In genomic region chr6:91683121-91683520, GRCm38 (mm10) we compare ENCODE assay signal across 8 mouse cellular contexts. TPM values are rescaled to one million over a fixed set of nuclear protein-coding genes. Genes with fewer than 3 reads are reported as not detected.
DNase-seq lines count a peak whose midpoint lies in the region; ATAC-seq and TF ChIP-seq lines count a peak whose summit lies in the region.

No protein-coding gene starts in this region.

- no peaks in the 10 kb centered on the region for H3K9me3 ChIP-seq in heart, embryonic 16.5 days (replicated peaks; ENCODE audit: control insufficient read depth, low read length)
- no peaks in the 10 kb centered on the region for H3K9me3 ChIP-seq in liver, embryonic 11.5 days (ENCODE audit: control insufficient read depth, low read length)

- no peak for TF ChIP-seq POLR2A in cerebellum, adult 2 months (IDR thresholded peaks at IDR 0.05; ENCODE audit: borderline replicate concordance, insufficient read depth, low read length)

- WGBS in heart, embryonic 16.5 days = 22% methylated on average over 3 of the region's 3 CpGs
- WGBS in liver, embryonic 11.5 days = 22% methylated on average over 3 of the region's 3 CpGs
- WGBS in cerebellum, adult 2 months = 68% methylated on average over 3 of the region's 3 CpGs

- H3K27me3 ChIP-seq in heart, embryonic 16.5 days (ENCODE audit: control insufficient read depth, insufficient read depth, low read length) = no peaks in the 10 kb centered on the region
- H3K27me3 ChIP-seq in liver, embryonic 11.5 days (replicated peaks; ENCODE audit: control insufficient read depth, insufficient read depth, low read length) = no peaks in the 10 kb centered on the region
- H3K27me3 ChIP-seq in cerebellum, adult 2 months (ENCODE audit: control insufficient read depth, insufficient read depth, low read length) = no peaks in the 10 kb centered on the region

- ATAC-seq in heart, embryonic 16.5 days (replicated peaks; ENCODE audit: extremely low read depth, insufficient read depth, low FRiP score) = peak; percentile 11; the same call in 1 of the 2 replicates
- ATAC-seq in liver, embryonic 11.5 days (replicated peaks; ENCODE audit: low FRiP score) = peak; percentile 39
- ATAC-seq in monocyte, adult 5-6 weeks (replicated peaks; ENCODE audit: insufficient number of reproducible peaks, low FRiP score, low TSS enrichment, poor library complexity, severe bottlenecking) = peak; percentile 57

- peak overlapping the region; percentile 86 for H3K27ac ChIP-seq in heart, embryonic 16.5 days (ENCODE audit: low read length)
- peak overlapping the region; percentile 92 for H3K27ac ChIP-seq in liver, embryonic 11.5 days (ENCODE audit: low read depth, low read length)
- H3K27ac ChIP-seq in cerebellum, adult 2 months (ENCODE audit: insufficient read depth, low read length) = no peak overlapping the region

- H3K9ac ChIP-seq in heart, embryonic 16.5 days (ENCODE audit: low read length) = no peak overlapping the region
- peak overlapping the region; percentile 94 for H3K9ac ChIP-seq in liver, embryonic 11.5 days (ENCODE audit: low read depth, low read length)

- H3K4me3 ChIP-seq in heart, embryonic 16.5 days (ENCODE audit: low read length) = no peak overlapping the region
- peak overlapping the region; percentile 93 for H3K4me3 ChIP-seq in liver, embryonic 11.5 days (ENCODE audit: low read depth, low read length)
- H3K4me3 ChIP-seq in cerebellum, adult 2 months (replicated peaks; ENCODE audit: insufficient read depth, low read depth, low read length) = no peak overlapping the region

- peak overlapping the region; percentile 87 for H3K4me2 ChIP-seq in heart, embryonic 16.5 days (ENCODE audit: low read depth, low read length)
- H3K4me2 ChIP-seq in liver, embryonic 11.5 days = peak overlapping the region; percentile 98

- intact Hi-C loops in heart, postnatal 14 days (cut with DNase I) = loop anchor here (2.0 to 5.0 kb wide), 2 partner anchors 106 to 156 kb away; no protein-coding TSS in a partner anchor

- TF ChIP-seq CTCF in cerebellum, adult 2 months (IDR thresholded peaks at IDR 0.05; ENCODE audit: borderline replicate concordance, insufficient read depth, low read depth, low read length) = no peak

- peak; percentile 65 to 78 for DNase-seq in heart, adult 18-20 months
- DNase-seq in heart, postnatal 14 days = no peak
- DNase-seq in embryo, embryonic 11 days = peak; percentile 53
- no peak for DNase-seq in liver, embryonic 11.5 days (ENCODE audit: low spot score)
- peak; percentile 68 to 76 for DNase-seq in thymus, postnatal 36 days
- DNase-seq in cerebellum, adult 2 months = no peak

- peaks cover 44% of the 10 kb centered on the region for H3K4me1 ChIP-seq in heart, embryonic 16.5 days (ENCODE audit: control insufficient read depth, insufficient read depth, low read length)
- peaks cover 38% of the 10 kb centered on the region for H3K4me1 ChIP-seq in liver, embryonic 11.5 days (replicated peaks; ENCODE audit: control insufficient read depth, insufficient read depth, low read length)
- H3K4me1 ChIP-seq in cerebellum, adult 2 months (ENCODE audit: control insufficient read depth, insufficient read depth, low read length) = peaks cover 22% of the 10 kb centered on the region

- H3K36me3 ChIP-seq in heart, embryonic 16.5 days (ENCODE audit: control insufficient read depth, insufficient read depth) = no peaks in the 10 kb centered on the region
- no peaks in the 10 kb centered on the region for H3K36me3 ChIP-seq in liver, embryonic 11.5 days (ENCODE audit: control insufficient read depth, insufficient read depth, low read length)

RNA-seq across cellular contexts. Expression of gene Slc6a6, which starts 0.7 kb away (rescaled TPM):
- 10 to 100 TPM; 53.1 to 54.8 TPM for total RNA-seq in heart, adult 18-20 months (2021)
- 100 to 1,000 TPM; 117 to 145 TPM for total RNA-seq in heart, postnatal 14 days (2021)
- 59.1 and 74.8 TPM in 2 replicates for polyA plus RNA-seq in heart, embryonic 16.5 days (2015; fragmentation: Nextera tagmentation; extraction: Ambion mirVana)
- 30.3 and 33.2 TPM in 2 replicates for polyA plus RNA-seq in liver, embryonic 11.5 days (2014; fragmentation: Nextera tagmentation; extraction: Ambion mirVana)
- 63.2 to 87.6 TPM (median 76.2 TPM) in 3 replicates for total RNA-seq in monocyte, adult 5-6 weeks (2017)
- 73.3 and 79.3 TPM in 2 replicates for polyA plus RNA-seq in cerebellum, adult 2 months (2012; rRNA removed)

Comparison
In these comparisons a context has a peak if more than half of its experiments do, and no peak if none do; other contexts are left out.
1. DNase-seq: peak in heart, adult 18-20 months (2 of 2), embryo, embryonic 11 days (single experiment) and thymus, postnatal 36 days (2 of 2); none in heart, postnatal 14 days (0 of 2), liver, embryonic 11.5 days (single experiment) and cerebellum, adult 2 months (0 of 2).
2. Peak in every context shown above with its lines, with median percentiles within 50 percentile points of each other: ATAC-seq.